Mouse (Mus musculus) midbrain, embryonic 11.5 days (tissue): ENCODE measurements at regions not wholly inside any gene's neighbourhood (a gene's known extent, or its start where the extent isn't known, plus 50 kb on each side); places are given as distances from the start of the nearest gene placed in this dataset.

Experiments
- ATAC-seq: fragments of 200-750 bp; cut with Nextera tagmentation; 2 replicates; pipeline ENCODE4 v1.8.0; 2017; ENCODE audit warnings: moderate TSS enrichment, moderate library complexity; ENCODE audit not compliant: low FRiP score
- DNase-seq: peaks from one replicate; pipeline ENCODE4 v3.0.0; 2015; ENCODE audit warnings: low spot score; ENCODE audit errors: missing footprints
- H3K27ac ChIP-seq: fragments of 300-500 bp; sonication (generic); 2 replicates; pipeline ENCODE4 v1.5.1; 2014; ENCODE audit warnings: low read depth, low read length
- H3K27me3 ChIP-seq: fragments of 300-500 bp; sonication (generic); 2 replicates; pipeline ENCODE4 v1.6.1; 2014; ENCODE audit warnings: mild to moderate bottlenecking, low read length, moderate library complexity, mixed read lengths; ENCODE audit not compliant: control insufficient read depth, insufficient read depth
- H3K36me3 ChIP-seq: fragments of 300-500 bp; sonication (generic); 2 replicates; pipeline ENCODE4 v1.6.1; 2014; ENCODE audit warnings: mild to moderate bottlenecking, low read length, moderate library complexity, mixed read lengths; ENCODE audit not compliant: control insufficient read depth, insufficient read depth
- H3K4me1 ChIP-seq: fragments of 300-500 bp; sonication (generic); 2 replicates; pipeline ENCODE4 v1.6.1; 2014; ENCODE audit warnings: low read length; ENCODE audit not compliant: control insufficient read depth, insufficient read depth
- H3K4me2 ChIP-seq: fragments of 300-500 bp; sonication (generic); 2 replicates; pipeline ENCODE4 v1.6.1; 2014; ENCODE audit warnings: mild to moderate bottlenecking, moderate library complexity
- H3K4me3 ChIP-seq: fragments of 300-500 bp; sonication (generic); 2 replicates; pipeline ENCODE4 v1.5.1; 2014; ENCODE audit warnings: low read depth, low read length
- H3K9ac ChIP-seq: fragments of 300-500 bp; sonication (generic); 2 replicates; pipeline ENCODE4 v1.6.1; 2014; ENCODE audit warnings: low read length
- H3K9me3 ChIP-seq: fragments of 300-500 bp; sonication (generic); 2 replicates; pipeline ENCODE4 v1.6.1; 2016; ENCODE audit warnings: low read length; ENCODE audit not compliant: control insufficient read depth
- WGBS: fragments of 180-500 bp; shearing (Covaris S2); extraction: QIAGEN DNeasy Blood & Tissue Kit; methylation state at CpG from one replicate; pipeline ENCODE4 v1.1.7; 2014; 5-methylcytosine and 5-hydroxymethylcytosine counted together

DNA sequence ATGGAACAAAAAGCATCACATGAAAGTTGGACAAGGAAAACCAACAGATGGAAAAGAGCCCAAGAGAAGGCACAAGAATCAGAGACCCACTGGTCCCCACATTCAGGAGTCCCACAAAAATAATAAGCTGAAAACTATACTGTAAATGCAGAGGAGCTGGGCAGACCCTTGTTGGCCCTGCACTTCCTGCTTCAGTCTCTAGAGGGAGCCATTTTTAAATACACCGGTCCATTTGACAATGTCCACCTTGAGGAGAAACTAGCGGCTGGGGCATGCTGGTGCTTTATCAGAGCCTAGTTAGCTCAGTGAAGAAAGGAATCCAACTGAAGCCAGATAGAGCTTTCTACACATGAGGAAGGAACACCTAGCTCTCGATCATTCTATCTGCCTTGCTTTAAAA is 90.1 kb upstream of the Tmem150c start:
- 60% methylated on average over 3 of the region's 3 CpGs for WGBS
- no peak for ATAC-seq
- no peak overlapping the region for H3K4me2 ChIP-seq
- no peaks in the 10 kb centered on the region for H3K4me1 ChIP-seq
- no peak for DNase-seq
- H3K9me3 ChIP-seq, result no peaks in the 10 kb centered on the region; the same call in 1 of the 2 replicates
- no peaks in the 10 kb centered on the region for H3K27me3 ChIP-seq
- H3K27ac ChIP-seq, result no peak overlapping the region
- no peak overlapping the region for H3K9ac ChIP-seq
- no peak overlapping the region for H3K4me3 ChIP-seq
- no peaks in the 10 kb centered on the region for H3K36me3 ChIP-seq

DNA sequence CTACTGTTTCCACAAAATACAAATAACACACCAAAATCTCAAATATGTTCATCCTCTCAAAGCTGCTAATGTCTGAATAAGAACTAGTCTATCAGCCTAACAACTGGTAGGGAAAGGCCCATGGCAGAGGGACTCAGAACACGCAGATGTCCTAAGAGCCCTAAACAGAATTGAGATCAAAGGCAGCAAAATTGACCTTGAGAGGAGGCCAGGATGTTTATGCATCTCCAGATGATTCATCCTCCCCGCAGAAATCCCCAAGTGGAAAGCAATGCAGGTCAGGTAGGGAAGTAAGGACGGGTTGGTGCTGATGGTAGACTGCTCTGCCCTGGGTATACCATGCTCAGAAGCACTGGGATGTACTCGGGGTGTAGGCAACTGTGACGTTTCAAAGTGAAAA is 89.0 kb upstream of the Tmem150c start:
- peak; percentile 59 for DNase-seq
- H3K4me3 ChIP-seq, result no peak overlapping the region
- no peaks in the 10 kb centered on the region; the same call in 1 of the 2 replicates for H3K9me3 ChIP-seq
- no peaks in the 10 kb centered on the region for H3K36me3 ChIP-seq
- H3K9ac ChIP-seq, result no peak overlapping the region
- H3K27ac ChIP-seq, result no peak overlapping the region
- ATAC-seq, result no peak
- 84% methylated on average over 5 of the region's 5 CpGs for WGBS
- H3K4me2 ChIP-seq, result no peak overlapping the region
- no peaks in the 10 kb centered on the region for H3K27me3 ChIP-seq
- H3K4me1 ChIP-seq, result no peaks in the 10 kb centered on the region

DNA sequence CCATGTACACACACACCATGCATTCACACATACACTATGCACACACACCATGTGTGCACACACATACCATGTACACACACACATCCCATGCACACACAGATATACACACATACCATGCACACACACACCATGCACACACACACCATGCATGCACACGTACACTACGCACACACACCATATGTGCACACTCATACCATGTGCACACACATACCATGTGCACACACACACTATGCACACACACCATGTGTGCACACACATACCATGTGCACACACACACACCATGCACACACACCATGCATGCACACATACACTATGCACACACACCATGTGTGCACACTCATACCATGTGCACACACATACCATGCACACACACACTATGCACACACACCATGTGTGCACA is 87.1 kb upstream of the Tmem150c start:
- H3K9ac ChIP-seq, result no peak overlapping the region
- no peak for ATAC-seq
- WGBS, result 97% methylated on average over 2 of the region's 2 CpGs

DNA sequence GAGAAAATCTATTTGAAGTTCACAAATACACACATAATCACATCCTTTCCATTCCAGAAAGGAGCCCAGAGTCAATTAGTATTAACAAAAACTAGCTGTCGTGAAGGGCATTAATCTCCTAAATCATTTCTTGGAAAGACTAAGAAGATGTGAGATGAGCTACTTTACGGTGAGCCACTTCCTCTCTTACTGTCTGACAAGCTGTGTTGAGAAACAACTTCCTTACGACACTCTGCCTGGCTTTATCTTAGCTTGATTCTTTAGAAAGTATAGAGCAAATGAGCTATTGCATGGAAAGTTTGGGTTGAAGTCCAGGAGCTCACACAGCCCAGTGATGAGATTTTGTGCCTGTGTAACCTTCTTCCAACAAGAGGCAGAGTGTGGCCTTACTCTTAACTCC is 85.2 kb upstream of the Tmem150c start:
- 76% methylated on average over 3 of the region's 3 CpGs for WGBS
- Histone ChIP-seq H3K36me3 (no peaks in the 10 kb centered on the region), H3K27ac (no peak overlapping the region), H3K4me3 (no peak overlapping the region), H3K9ac (no peak overlapping the region), H3K4me2 (no peak overlapping the region), H3K9me3 (no peaks in the 10 kb centered on the region), H3K27me3 (no peaks in the 10 kb centered on the region), H3K4me1 (no peaks in the 10 kb centered on the region; the same call in 1 of the 2 replicates)
- DNase-seq (no peak), ATAC-seq (no peak)

More for the DNA sequence above, 87.1 kb upstream of the Tmem150c start:
- Histone ChIP-seq H3K27ac (no peak overlapping the region), H3K4me1 (no peaks in the 10 kb centered on the region), H3K27me3 (no peaks in the 10 kb centered on the region), H3K36me3 (no peaks in the 10 kb centered on the region), H3K4me2 (no peak overlapping the region), H3K9me3 (no peaks in the 10 kb centered on the region; the same call in 1 of the 2 replicates), H3K4me3 (no peak overlapping the region)
- peak; percentile 19 for DNase-seq

DNA sequence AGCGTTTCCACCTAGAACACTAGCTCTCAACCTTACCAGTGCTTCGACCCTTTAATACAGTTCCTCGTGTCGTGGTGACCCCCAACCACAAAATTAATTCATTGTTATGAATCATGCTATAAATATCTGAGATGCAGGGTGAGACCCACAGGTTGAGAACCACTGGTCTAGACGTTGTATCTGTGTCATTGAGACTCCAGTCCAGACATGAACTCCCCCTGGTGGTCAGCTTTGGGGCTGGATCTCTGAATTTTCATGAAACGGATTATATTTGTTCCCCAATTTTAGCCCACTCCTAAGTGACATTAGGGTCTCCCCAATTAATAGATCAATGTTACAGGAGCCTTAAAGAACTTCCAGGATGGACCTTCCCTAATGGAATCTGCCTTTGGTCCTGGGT is 81.3 kb upstream of the Tmem150c start:
- Histone ChIP-seq H3K27me3 (no peaks in the 10 kb centered on the region), H3K4me2 (no peak overlapping the region), H3K4me1 (no peaks in the 10 kb centered on the region; the same call in 1 of the 2 replicates), H3K36me3 (no peaks in the 10 kb centered on the region), H3K9me3 (no peaks in the 10 kb centered on the region), H3K4me3 (no peak overlapping the region), H3K9ac (no peak overlapping the region), H3K27ac (no peak overlapping the region)
- ATAC-seq (no peak), DNase-seq (no peak)
- WGBS, result 75% methylated on average over 6 of the region's 6 CpGs

DNA sequence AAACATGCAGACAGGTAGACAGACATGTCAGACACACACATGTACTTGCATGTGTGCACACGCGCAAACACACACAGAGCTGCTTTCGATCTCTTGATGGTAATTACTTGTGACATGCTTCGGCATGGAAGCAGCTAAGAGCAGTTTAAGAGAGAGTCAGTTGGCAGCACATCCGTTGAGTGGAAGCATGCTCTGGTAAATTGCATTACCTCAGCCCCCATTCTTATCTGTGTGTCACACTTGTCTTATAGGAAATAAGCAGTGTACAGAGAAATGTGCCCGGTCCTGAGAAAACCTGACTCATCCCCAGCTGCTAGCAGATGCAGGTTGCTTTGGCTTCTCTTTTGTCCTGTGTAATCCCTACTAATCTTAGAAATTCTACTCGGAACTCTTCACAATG is 80.0 kb upstream of the Tmem150c start:
- Histone ChIP-seq H3K4me1 (no peaks in the 10 kb centered on the region; the same call in 1 of the 2 replicates), H3K9ac (no peak overlapping the region), H3K27me3 (no peaks in the 10 kb centered on the region), H3K4me3 (no peak overlapping the region), H3K36me3 (no peaks in the 10 kb centered on the region), H3K4me2 (no peak overlapping the region), H3K27ac (no peak overlapping the region), H3K9me3 (no peaks in the 10 kb centered on the region)
- no peak for ATAC-seq
- no peak for DNase-seq
- WGBS, result 55% methylated on average over 7 of the region's 7 CpGs

DNA sequence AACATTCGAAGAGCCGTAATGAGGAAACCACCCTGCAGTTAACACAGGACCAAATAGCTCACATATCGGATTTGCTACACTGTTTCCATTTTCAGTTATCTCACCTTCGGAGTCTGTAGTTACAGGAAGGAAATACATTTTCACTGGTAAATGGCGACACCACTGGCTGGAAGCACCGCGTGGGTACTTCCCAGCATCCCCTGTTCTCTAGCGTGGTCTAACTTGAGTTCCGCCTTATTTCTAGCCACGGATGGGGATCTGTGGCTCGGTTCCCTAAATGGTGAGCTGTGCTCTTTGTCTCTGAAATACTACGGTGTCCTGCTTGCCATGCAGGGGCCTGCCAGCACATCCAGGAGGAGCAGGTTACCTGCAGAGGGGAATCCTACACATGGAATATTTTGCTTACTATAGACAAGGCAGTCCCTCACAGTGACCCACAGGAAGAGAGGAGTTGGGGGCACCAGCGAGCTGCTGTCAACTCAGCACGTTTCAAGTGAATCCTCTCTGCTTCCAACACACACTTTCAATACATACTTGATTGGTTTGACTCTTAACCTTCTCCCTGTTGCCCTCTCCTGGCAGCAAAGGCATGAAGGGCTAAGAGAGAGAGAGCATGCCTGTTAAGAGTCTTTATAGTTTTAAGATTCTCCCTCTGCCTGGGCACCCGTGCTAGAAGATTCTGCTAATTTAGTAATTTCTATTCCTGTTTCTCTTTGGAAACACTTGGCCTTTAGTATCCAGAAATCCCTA is 78.9 kb upstream of the Tmem150c start:
- Histone ChIP-seq H3K36me3 (no peaks in the 10 kb centered on the region), H3K4me3 (no peak overlapping the region), H3K9me3 (no peaks in the 10 kb centered on the region), H3K4me2 (no peak overlapping the region), H3K9ac (no peak overlapping the region), H3K27me3 (no peaks in the 10 kb centered on the region), H3K27ac (no peak overlapping the region), H3K4me1 (no peaks in the 10 kb centered on the region; the same call in 1 of the 2 replicates)
- DNase-seq (no peak), ATAC-seq (no peak)
- 83% methylated on average over 15 of the region's 15 CpGs for WGBS

DNA sequence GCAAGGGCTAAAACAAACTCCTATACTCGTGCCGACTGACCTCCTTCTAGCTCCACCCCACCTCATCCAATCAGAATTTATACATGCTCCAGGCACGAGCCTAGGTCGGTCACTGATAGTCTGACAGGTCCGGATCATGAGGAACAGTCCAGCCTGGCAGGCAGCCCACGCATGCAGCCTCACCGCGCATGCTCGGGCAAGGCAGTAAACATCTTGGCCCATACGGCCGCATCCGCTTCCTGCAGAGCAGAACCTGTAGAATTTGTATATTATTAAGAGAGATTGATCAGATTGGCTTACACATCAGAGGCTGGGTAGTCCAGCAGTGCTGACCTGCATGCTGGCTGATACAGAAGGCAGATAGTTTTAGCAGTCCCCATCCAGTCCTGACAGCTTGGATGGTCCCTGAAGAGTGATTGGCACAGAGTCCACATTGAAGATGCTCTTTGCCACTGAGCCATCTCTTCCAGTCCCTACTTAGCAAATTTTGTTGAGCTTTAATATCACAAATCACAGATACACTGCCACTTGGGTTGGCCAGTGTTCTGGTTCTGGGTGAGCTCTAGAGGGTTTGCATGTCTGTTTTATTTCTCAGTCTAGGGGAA is 78.2 kb upstream of the Tmem150c start:
- ATAC-seq (no peak), DNase-seq (no peak)
- no peaks in the 10 kb centered on the region for H3K9me3 ChIP-seq
- H3K27ac ChIP-seq, result no peak overlapping the region
- no peaks in the 10 kb centered on the region for H3K27me3 ChIP-seq
- H3K4me2 ChIP-seq, result no peak overlapping the region
- H3K9ac ChIP-seq, result no peak overlapping the region
- no peaks in the 10 kb centered on the region; the same call in 1 of the 2 replicates for H3K4me1 ChIP-seq
- no peak overlapping the region for H3K4me3 ChIP-seq
- H3K36me3 ChIP-seq, result no peaks in the 10 kb centered on the region
- 92% methylated on average over 12 of the region's 12 CpGs for WGBS

DNA sequence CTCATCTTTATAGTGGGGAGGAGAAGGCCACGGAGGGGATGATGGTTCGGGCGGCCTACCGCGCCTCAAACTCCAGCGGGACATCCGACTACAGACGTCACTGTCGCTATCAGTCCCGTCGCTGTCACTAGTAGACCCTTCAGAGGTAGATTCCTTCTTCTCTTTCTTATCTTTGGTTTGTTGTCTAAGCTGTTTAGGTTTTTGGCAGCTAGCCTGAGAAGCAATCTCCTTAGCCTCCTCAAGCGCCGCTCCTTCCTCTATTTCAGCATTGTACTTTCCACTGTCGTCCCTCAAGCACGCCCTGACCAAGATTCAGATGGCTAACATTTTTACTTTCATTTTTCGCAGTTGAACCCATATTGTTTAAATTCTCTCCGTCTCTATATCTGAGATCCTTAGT is 76.7 kb upstream of the Tmem150c start:
- Histone ChIP-seq H3K27me3 (no peaks in the 10 kb centered on the region), H3K4me3 (no peak overlapping the region), H3K9me3 (no peaks in the 10 kb centered on the region), H3K4me2 (no peak overlapping the region), H3K36me3 (no peaks in the 10 kb centered on the region), H3K9ac (no peak overlapping the region), H3K27ac (no peak overlapping the region), H3K4me1 (no peaks in the 10 kb centered on the region; the same call in none of the 2 replicates)
- ATAC-seq (no peak), DNase-seq (no peak)
- 95% methylated on average over 17 of the region's 17 CpGs for WGBS
